Mouse (Mus musculus): ENCODE measurements around the gene Fbxl3. TPM values are rescaled to one million over a fixed set of nuclear protein-coding genes. Genes with fewer than 3 reads are reported as not detected.

Fbxl3 gene
- 32.6 and 65.0 TPM in 2 replicates for total RNA-seq (2012; rRNA removed)

GRCm38 (mm10) chr14:103099238-103099933 is at the start of gene Fbxl3:
TSS of gene Fbxl3 (minus strand) at chr14:103099566.
- H3K27ac ChIP-seq (ENCODE audit: insufficient read depth, low read depth, low read length, poor library complexity, severe bottlenecking): peak within 1 kb of the TSS; percentile 92
- peak within 1 kb of the TSS; percentile 88 for H3K9ac ChIP-seq (ENCODE audit: insufficient read depth, low read depth, low read length, poor library complexity, severe bottlenecking)
- peak; percentile 96 for DNase-seq (ENCODE audit: low read depth, low spot score)
- peak within 1 kb of the TSS; percentile 77 to 96 for H3K4me3 ChIP-seq (ENCODE audit: insufficient read depth in 1 of 2, low read depth in 1 of 2, low read length in 2 of 2, poor library complexity in 1 of 2, severe bottlenecking in 1 of 2)
- TF ChIP-seq ZNF384 (IDR thresholded peaks at IDR 0.05; ENCODE audit: low read depth, low read length) (no peak), ZC3H11A (IDR thresholded peaks at IDR 0.05; ENCODE audit: borderline replicate concordance, low read depth, low read length) (no peak), HCFC1 (IDR thresholded peaks at IDR 0.05; ENCODE audit: borderline replicate concordance, insufficient read depth, low read length) (peak; percentile 14; the same call in 1 of the 2 replicates), CHD2 (IDR thresholded peaks at IDR 0.05; ENCODE audit: low read depth, low read length) (no peak)
- H3K9me3 ChIP-seq (ENCODE audit: control insufficient read depth, insufficient read depth, low read depth, low read length): no peaks in the 10 kb centered on the region
- peaks cover 8 to 13% of the 10 kb centered on the region in 2 experiments; a peak in 3 of 4 replicates for H3K4me1 ChIP-seq (ENCODE audit: control insufficient read depth in 2 of 2, insufficient read depth in 2 of 2, low read length in 2 of 2, poor library complexity in 1 of 2)
- in situ Hi-C loops (cut with MboI; ENCODE audit: low sequenced_read_pairs in 2 of 2, unreplicated experiment in 2 of 2): no loop called here
- H3K36me3 ChIP-seq (ENCODE audit: control insufficient read depth, insufficient read depth, low read length, poor library complexity, severe bottlenecking): peaks cover 6% of the 10 kb centered on the region; the same call in 1 of the 2 replicates

GRCm38 (mm10) chr14:103131991-103132390 is 32.6 kb upstream of the Fbxl3 start:
- Histone ChIP-seq H3K9me3 (ENCODE audit: control insufficient read depth, insufficient read depth, low read depth, low read length) (no peaks in the 10 kb centered on the region), H3K4me1 (ENCODE audit: control insufficient read depth in 2 of 2, insufficient read depth in 2 of 2, low read length in 2 of 2, poor library complexity in 1 of 2) (no peaks in the 10 kb centered on the region), H3K36me3 (ENCODE audit: control insufficient read depth, insufficient read depth, low read length, poor library complexity, severe bottlenecking) (peaks cover 4% of the 10 kb centered on the region; the same call in 1 of the 2 replicates), H3K9ac (ENCODE audit: insufficient read depth, low read depth, low read length, poor library complexity, severe bottlenecking) (no peak overlapping the region), H3K4me3 (ENCODE audit: insufficient read depth in 1 of 2, low read depth in 1 of 2, low read length in 2 of 2, poor library complexity in 1 of 2, severe bottlenecking in 1 of 2) (no peak overlapping the region), H3K27ac (ENCODE audit: insufficient read depth, low read depth, low read length, poor library complexity, severe bottlenecking) (no peak overlapping the region)
- in situ Hi-C loops (cut with MboI; ENCODE audit: low sequenced_read_pairs in 2 of 2, unreplicated experiment in 2 of 2): no loop called here
- peak; percentile 44 for DNase-seq (ENCODE audit: low read depth, low spot score)
- TF ChIP-seq CHD2 (IDR thresholded peaks at IDR 0.05; ENCODE audit: low read depth, low read length) (no peak), ZC3H11A (IDR thresholded peaks at IDR 0.05; ENCODE audit: borderline replicate concordance, low read depth, low read length) (peak; percentile 60; the same call in 1 of the 2 replicates)

GRCm38 (mm10) chr14:103125756-103126155 is 26.4 kb upstream of the Fbxl3 start:
- in situ Hi-C loops (cut with MboI; ENCODE audit: low sequenced_read_pairs in 2 of 2, unreplicated experiment in 2 of 2): no loop called here
- H3K36me3 ChIP-seq (ENCODE audit: control insufficient read depth, insufficient read depth, low read length, poor library complexity, severe bottlenecking): peaks cover 4% of the 10 kb centered on the region; the same call in 1 of the 2 replicates
- no peaks in the 10 kb centered on the region for H3K9me3 ChIP-seq (ENCODE audit: control insufficient read depth, insufficient read depth, low read depth, low read length)
- no peak for DNase-seq (ENCODE audit: low read depth, low spot score)
- TF ChIP-seq MAFK (IDR thresholded peaks at IDR 0.05; ENCODE audit: insufficient read depth, low read depth, low read length) (no peak), CHD2 (IDR thresholded peaks at IDR 0.05; ENCODE audit: low read depth, low read length) (no peak), HCFC1 (IDR thresholded peaks at IDR 0.05; ENCODE audit: borderline replicate concordance, insufficient read depth, low read length) (no peak), ZC3H11A (IDR thresholded peaks at IDR 0.05; ENCODE audit: borderline replicate concordance, low read depth, low read length) (no peak), ZNF384 (IDR thresholded peaks at IDR 0.05; ENCODE audit: low read depth, low read length) (no peak)
- H3K4me1 ChIP-seq (ENCODE audit: control insufficient read depth in 2 of 2, insufficient read depth in 2 of 2, low read length in 2 of 2, poor library complexity in 1 of 2): no peaks in the 10 kb centered on the region
- no peak overlapping the region for H3K27ac ChIP-seq (ENCODE audit: insufficient read depth, low read depth, low read length, poor library complexity, severe bottlenecking)
- no peak overlapping the region for H3K4me3 ChIP-seq (ENCODE audit: insufficient read depth in 1 of 2, low read depth in 1 of 2, low read length in 2 of 2, poor library complexity in 1 of 2, severe bottlenecking in 1 of 2)
- H3K9ac ChIP-seq (ENCODE audit: insufficient read depth, low read depth, low read length, poor library complexity, severe bottlenecking): no peak overlapping the region

- Histone ChIP-seq H3K36me3 (ENCODE audit: control insufficient read depth, insufficient read depth, low read length, poor library complexity, severe bottlenecking) (peaks cover 5% of the 10 kb centered on the region; the same call in 1 of the 2 replicates), H3K9me3 (ENCODE audit: control insufficient read depth, insufficient read depth, low read depth, low read length) (no peaks in the 10 kb centered on the region), H3K9ac (ENCODE audit: insufficient read depth, low read depth, low read length, poor library complexity, severe bottlenecking) (no peak overlapping the region), H3K4me3 (ENCODE audit: insufficient read depth in 1 of 2, low read depth in 1 of 2, low read length in 2 of 2, poor library complexity in 1 of 2, severe bottlenecking in 1 of 2) (no peak overlapping the region), H3K27ac (ENCODE audit: insufficient read depth, low read depth, low read length, poor library complexity, severe bottlenecking) (no peak overlapping the region), H3K4me1 (ENCODE audit: control insufficient read depth in 2 of 2, insufficient read depth in 2 of 2, low read length in 2 of 2, poor library complexity in 1 of 2) (no peaks in the 10 kb centered on the region)
- TF ChIP-seq ZC3H11A (IDR thresholded peaks at IDR 0.05; ENCODE audit: borderline replicate concordance, low read depth, low read length) (no peak), MAFK (IDR thresholded peaks at IDR 0.05; ENCODE audit: insufficient read depth, low read depth, low read length) (no peak), ZNF384 (IDR thresholded peaks at IDR 0.05; ENCODE audit: low read depth, low read length) (no peak), HCFC1 (IDR thresholded peaks at IDR 0.05; ENCODE audit: borderline replicate concordance, insufficient read depth, low read length) (no peak), CHD2 (IDR thresholded peaks at IDR 0.05; ENCODE audit: low read depth, low read length) (no peak)
- in situ Hi-C loops (cut with MboI; ENCODE audit: low sequenced_read_pairs in 2 of 2, unreplicated experiment in 2 of 2): no loop called here
- DNase-seq (ENCODE audit: low read depth, low spot score): peak; percentile 40
Measured at GRCm38 (mm10) chr14:103114994-103115670, 15.8 kb upstream of the Fbxl3 start.

Measured in ES-E14 (cell line).